Mouse (Mus musculus) liver, postnatal 0 days (tissue): Measurements from ENCODE around the gene Rag1. TPM values are rescaled to one million over a fixed set of nuclear protein-coding genes. Genes with fewer than 3 reads are reported as not detected.

Experiments
- ATAC-seq: fragments of 200-750 bp; cut with Nextera tagmentation; 2 replicates; pipeline ENCODE4 v1.8.0; 2017; ENCODE audit warnings: mild to moderate bottlenecking, moderate library complexity
- DNase-seq: peaks from one replicate; pipeline ENCODE4 v3.0.0-alpha.2; 2016
- H3K27ac ChIP-seq: fragments of 300-500 bp; sonication (generic); 2 replicates; pipeline ENCODE4 v1.5.1; 2014; ENCODE audit warnings: antibody characterized with exemption, moderate library complexity, mild to moderate bottlenecking, low read depth
- H3K27me3 ChIP-seq: fragments of 300-500 bp; sonication (generic); 2 replicates; pipeline ENCODE4 v1.6.1; 2014; ENCODE audit warnings: low read length, control low read depth, mixed read lengths; ENCODE audit not compliant: insufficient read depth
- H3K36me3 ChIP-seq: fragments of 300-500 bp; sonication (generic); replicated peaks from 2 replicates; pipeline ENCODE4 v1.6.1; 2014; ENCODE audit warnings: mild to moderate bottlenecking, control low read depth, low read length, moderate library complexity, mixed read lengths; ENCODE audit not compliant: insufficient read depth
- H3K4me1 ChIP-seq: fragments of 300-500 bp; sonication (generic); 2 replicates; pipeline ENCODE4 v1.6.1; 2014; ENCODE audit warnings: antibody characterized with exemption, mild to moderate bottlenecking, control low read depth; ENCODE audit not compliant: insufficient read depth
- H3K4me2 ChIP-seq: fragments of 300-500 bp; sonication (generic); 2 replicates; pipeline ENCODE4 v1.6.1; 2014; ENCODE audit warnings: low read depth, mild to moderate bottlenecking, low read length, moderate library complexity, mixed read lengths
- H3K4me3 ChIP-seq: fragments of 300-500 bp; sonication (generic); 2 replicates; pipeline ENCODE4 v1.5.1; 2014; ENCODE audit warnings: low read depth, low read length
- H3K9ac ChIP-seq: fragments of 300-500 bp; sonication (generic); replicated peaks from 2 replicates; pipeline ENCODE4 v1.6.1; 2014; ENCODE audit warnings: mild to moderate bottlenecking, moderate library complexity
- H3K9me3 ChIP-seq: fragments of 300-500 bp; sonication (generic); 2 replicates; pipeline ENCODE4 v1.6.1; 2016; ENCODE audit warnings: mild to moderate bottlenecking, control low read depth, low read length, mixed read lengths
- CTCF ChIP-seq: sonication (generic); IDR thresholded peaks from 2 replicates; pipeline ENCODE4 v1.5.1; 2016; ENCODE audit warnings: antibody characterized with exemption, low read depth
- EP300 ChIP-seq: IDR thresholded peaks from 2 replicates; pipeline ENCODE4 v1.6.1; 2016; ENCODE audit warnings: antibody characterized with exemption, low read depth, mild to moderate bottlenecking
- WGBS: fragments of 180-500 bp; shearing (Covaris S2); extraction: QIAGEN DNeasy Blood & Tissue Kit; methylation state at CpG from one replicate; pipeline ENCODE4 v1.1.7; 2014; ENCODE audit not compliant: insufficient replicate concordance; 5-methylcytosine and 5-hydroxymethylcytosine counted together
- polyA plus RNA-seq: library from polyadenylated mRNA; unstranded; fragments of >200 nt; fragmentation: Nextera tagmentation; extraction: Ambion mirVana; gene quantifications from 2 replicates; pipeline ENCODE4 v1.2.1, GENCODE M21; 2015

Gene Rag1
- polyA plus RNA-seq, 1 experiment from 2014 or later, result 1.1 TPM

DNA sequence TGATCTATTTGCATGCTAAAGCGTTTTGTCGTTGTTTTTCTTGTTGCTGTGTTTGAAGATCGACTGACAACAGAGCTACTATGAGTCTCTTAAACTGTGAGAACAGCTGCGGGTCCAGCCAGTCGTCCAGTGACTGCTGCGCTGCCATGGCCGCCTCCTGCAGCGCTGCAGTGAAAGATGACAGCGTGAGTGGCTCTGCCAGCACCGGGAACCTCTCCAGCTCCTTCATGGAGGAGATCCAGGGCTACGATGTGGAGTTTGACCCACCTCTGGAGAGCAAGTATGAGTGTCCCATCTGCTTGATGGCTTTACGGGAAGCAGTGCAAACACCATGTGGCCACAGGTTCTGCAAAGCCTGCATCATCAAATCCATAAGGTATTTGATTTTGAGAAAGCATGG is 35.1 kb upstream of the Rag1 start:
- H3K9ac ChIP-seq, result no peak overlapping the region
- peaks cover 4% of the 10 kb centered on the region; the same call in 1 of the 2 replicates for H3K4me1 ChIP-seq
- no peaks in the 10 kb centered on the region for H3K27me3 ChIP-seq
- no peak overlapping the region for H3K4me3 ChIP-seq
- H3K27ac ChIP-seq, result no peak overlapping the region
- H3K36me3 ChIP-seq, result peaks cover 34% of the 10 kb centered on the region
- H3K9me3 ChIP-seq, result no peaks in the 10 kb centered on the region
- DNase-seq (no peak), ATAC-seq (no peak)
- 89% methylated on average over 12 of the region's 12 CpGs for WGBS
- H3K4me2 ChIP-seq, result no peak overlapping the region
- no peak for TF ChIP-seq CTCF
- TF ChIP-seq EP300, result no peak

DNA sequence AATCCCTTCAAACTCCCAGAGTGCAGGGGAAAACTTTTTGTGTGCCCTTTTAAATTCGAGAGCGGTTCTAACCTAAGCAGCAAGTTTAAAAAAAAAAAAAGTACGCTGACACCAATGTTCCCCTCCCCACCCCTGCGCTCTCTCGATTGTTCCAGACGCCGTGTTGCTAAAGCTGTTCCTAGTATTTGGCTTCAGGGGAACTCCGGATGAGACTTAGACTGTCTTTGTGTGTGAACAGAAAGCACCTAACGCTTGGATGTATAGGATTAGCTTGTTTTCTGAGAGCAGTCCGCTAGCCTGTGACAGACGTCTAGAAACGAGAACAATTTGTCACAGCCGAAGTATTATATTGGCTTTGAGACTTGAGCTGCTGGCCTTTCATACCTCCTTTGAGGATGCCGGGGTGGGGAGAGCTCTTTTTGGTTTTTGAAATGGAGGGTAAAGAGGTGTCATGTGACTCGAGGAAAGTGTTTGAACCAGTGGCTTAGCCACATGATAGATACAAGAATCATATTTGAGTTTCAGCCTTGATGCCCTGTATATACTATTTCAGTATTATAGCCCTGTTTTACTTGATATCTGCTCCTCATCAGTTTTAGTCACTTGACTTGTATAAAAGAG is 30.0 kb upstream of the Rag1 start:
- ATAC-seq (0 out of 2 replicates have a peak, but pooled peaks have one; percentile 13), DNase-seq (no peak)
- peaks cover 6% of the 10 kb centered on the region; the same call in 1 of the 2 replicates for H3K4me1 ChIP-seq
- 4% methylated on average over 15 of the region's 15 CpGs for WGBS
- peak overlapping the region; percentile 97 for H3K9ac ChIP-seq
- no peak overlapping the region for H3K27ac ChIP-seq
- peak overlapping the region; percentile 89 for H3K4me2 ChIP-seq
- H3K4me3 ChIP-seq, result peak overlapping the region; percentile 93
- H3K27me3 ChIP-seq, result no peaks in the 10 kb centered on the region
- 0 out of 2 replicates have a peak, but pooled peaks cover under 1% of the 10 kb centered on the region for H3K36me3 ChIP-seq
- TF ChIP-seq EP300 (no peak), CTCF (no peak)
- H3K9me3 ChIP-seq, result no peaks in the 10 kb centered on the region

DNA sequence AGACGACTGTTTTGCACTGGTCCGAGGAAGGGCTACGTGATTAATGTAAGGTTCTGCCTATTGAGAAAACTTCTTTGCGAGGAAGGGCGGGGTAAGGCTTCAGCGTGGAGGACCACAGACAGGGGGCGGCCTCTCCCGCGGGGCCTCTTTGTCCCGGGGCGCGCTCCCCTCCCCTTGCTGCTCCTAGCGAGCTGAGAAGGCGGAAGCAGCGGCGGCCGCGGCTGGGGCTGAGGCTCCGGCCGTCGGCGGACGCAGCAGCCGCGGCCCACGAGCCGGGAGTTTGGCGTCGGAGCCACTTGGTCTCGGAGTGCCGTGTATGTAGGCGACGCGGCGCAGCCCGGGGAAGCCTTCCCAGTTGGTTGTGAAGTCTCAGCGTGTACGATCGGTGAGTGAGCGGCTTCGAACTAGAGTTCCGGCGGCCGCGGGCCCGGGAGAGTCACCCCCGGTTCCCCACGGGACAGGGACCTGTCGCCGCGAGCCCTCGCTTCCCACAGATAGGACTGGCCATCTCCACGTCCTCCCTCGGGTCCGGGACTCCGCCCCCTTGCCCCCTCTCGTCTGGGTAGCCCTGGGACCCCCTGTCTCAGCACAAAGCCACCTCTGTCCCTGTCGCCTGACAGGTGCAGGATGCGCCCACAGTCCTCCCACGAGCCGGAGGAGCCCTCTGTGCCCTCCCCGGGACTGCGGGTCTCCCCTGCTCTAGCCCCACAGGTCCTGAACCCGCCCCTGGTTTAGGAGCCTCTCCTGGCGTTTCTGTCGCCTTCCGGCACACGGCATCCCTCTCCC is 29.1 kb upstream of the Rag1 start, which contains the start of gene Traf6:
Gene Traf6 (plus strand): TSS at position 194 of the 786 bp plus-strand sequence.
- peak; percentile 96 for ATAC-seq
- Histone ChIP-seq H3K36me3 (no peaks in the 10 kb centered on the region), H3K4me3 (peak within 1 kb of the TSS; percentile 93), H3K9ac (peak within 1 kb of the TSS; percentile 97), H3K9me3 (no peaks in the 10 kb centered on the region), H3K4me2 (peak within 1 kb of the TSS; percentile 89), H3K27ac (peak within 1 kb of the TSS; percentile 68), H3K27me3 (no peaks in the 10 kb centered on the region), H3K4me1 (peaks cover 6% of the 10 kb centered on the region; the same call in 1 of the 2 replicates)
- whole genome bisulfite sequencing, result under 1% methylated on average over 67 of the region's 68 CpGs
- TF ChIP-seq EP300 (no peak), CTCF (peak; percentile 89)
- peak; percentile 90 for DNase-seq

DNA sequence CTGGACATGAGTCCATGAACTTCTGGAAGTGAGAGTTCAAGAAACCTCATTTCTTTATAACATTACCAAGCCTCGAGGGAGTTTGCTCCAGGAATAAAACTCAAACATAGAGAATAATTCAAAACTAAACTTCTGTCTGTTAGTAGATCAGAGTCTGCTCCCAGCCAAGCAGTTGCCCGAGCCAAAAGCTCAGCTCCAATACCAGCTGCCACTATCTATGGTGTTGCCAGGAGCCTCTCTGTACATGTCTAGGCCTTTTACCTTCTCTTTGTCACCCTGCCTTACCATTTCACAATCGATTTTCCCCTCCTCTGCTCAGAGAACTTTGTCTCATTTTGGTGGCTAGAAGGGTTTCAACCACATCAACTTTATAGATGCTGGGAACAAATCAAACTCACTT is 24.2 kb upstream of the Rag1 start:
- Histone ChIP-seq H3K27ac (no peak overlapping the region), H3K4me3 (no peak overlapping the region), H3K4me2 (no peak overlapping the region), H3K9me3 (no peaks in the 10 kb centered on the region), H3K9ac (no peak overlapping the region), H3K27me3 (no peaks in the 10 kb centered on the region), H3K4me1 (no peaks in the 10 kb centered on the region), H3K36me3 (no peaks in the 10 kb centered on the region)
- 67% methylated on average over 3 of the region's 3 CpGs for WGBS
- DNase-seq, result no peak
- TF ChIP-seq CTCF (no peak), EP300 (no peak)
- no peak for ATAC-seq

DNA sequence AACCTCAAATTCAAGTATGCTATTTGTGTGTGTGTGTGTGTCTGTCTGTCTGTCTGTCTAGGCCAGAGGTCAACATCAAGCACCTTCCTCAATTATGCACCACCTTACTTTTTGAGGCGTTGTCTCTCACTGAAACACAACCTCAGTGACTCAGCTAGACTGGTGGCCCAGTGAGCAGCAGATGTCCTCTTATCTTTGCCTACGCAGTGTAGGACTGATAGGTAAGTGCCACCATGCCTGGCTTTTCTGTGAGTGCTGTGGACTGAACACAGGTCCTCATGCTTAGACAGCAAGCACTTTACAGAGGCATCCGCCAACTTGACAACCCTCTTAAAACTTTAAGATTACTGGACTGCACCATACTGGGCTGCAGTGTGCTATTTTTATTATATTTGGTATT is 19.4 kb upstream of the Rag1 start:
- H3K4me3 ChIP-seq, result no peak overlapping the region

DNA sequence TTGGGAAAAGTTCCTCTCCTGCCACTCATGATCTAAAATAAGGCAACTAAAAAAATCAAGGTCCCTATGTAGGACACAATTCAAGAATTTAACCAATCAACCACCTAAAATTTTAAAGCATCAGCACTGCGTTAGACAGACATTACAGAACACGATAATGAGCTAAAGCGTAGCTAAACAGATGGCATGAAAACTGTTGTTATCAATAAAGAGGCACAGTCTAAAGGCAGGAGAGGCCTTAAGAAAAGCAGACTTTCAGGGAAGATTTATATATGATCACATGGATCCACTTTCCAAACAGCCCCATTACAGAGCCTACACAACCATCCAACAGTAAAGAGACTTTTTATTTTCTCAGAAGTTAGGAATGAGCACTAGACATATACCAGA is 16.4 kb upstream of the Rag1 start:
- Histone ChIP-seq H3K9me3 (no peaks in the 10 kb centered on the region), H3K27me3 (no peaks in the 10 kb centered on the region), H3K36me3 (no peaks in the 10 kb centered on the region), H3K4me2 (no peak overlapping the region), H3K9ac (no peak overlapping the region), H3K4me3 (no peak overlapping the region), H3K27ac (no peak overlapping the region), H3K4me1 (no peaks in the 10 kb centered on the region)
- TF ChIP-seq EP300, result no peak
- no peak for TF ChIP-seq CTCF
- ATAC-seq (no peak), DNase-seq (no peak)
- 83% methylated on average over 3 of the region's 3 CpGs for WGBS

More for the DNA sequence above, 19.4 kb upstream of the Rag1 start:
- Histone ChIP-seq H3K9me3 (no peaks in the 10 kb centered on the region), H3K36me3 (no peaks in the 10 kb centered on the region), H3K27ac (no peak overlapping the region), H3K4me1 (no peaks in the 10 kb centered on the region), H3K27me3 (no peaks in the 10 kb centered on the region), H3K9ac (no peak overlapping the region), H3K4me2 (no peak overlapping the region)
- WGBS, result 76% methylated on average over 3 of the region's 3 CpGs
- DNase-seq (no peak), ATAC-seq (no peak)
- no peak for TF ChIP-seq EP300
- no peak for TF ChIP-seq CTCF
